Mouse (Mus musculus) CH12.LX (cell line): ENCODE measurements at regions not wholly inside any gene's neighbourhood (a gene's known extent, or its start where the extent isn't known, plus 50 kb on each side); places are given as distances from the start of the nearest gene placed in this dataset.

ENCODE experiments used
- BHLHE40 ChIP-seq: IDR thresholded peaks from 2 replicates; pipeline ENCODE4 v1.6.1; 2011; ENCODE audit warnings: mild to moderate bottlenecking, low read depth, low read length, improper control_type of control experiment
- CHD2 ChIP-seq: IDR thresholded peaks from 2 replicates; pipeline ENCODE4 v1.6.1; 2011; ENCODE audit warnings: low read length, improper control_type of control experiment
- ETS1 ChIP-seq: conservative IDR thresholded peaks from 2 replicates; pipeline ENCODE4 v1.6.1; 2012; ENCODE audit warnings: low read depth, mild to moderate bottlenecking, inconsistent platforms, low read length, improper control_type of control experiment, moderate library complexity
- POLR2A ChIP-seq: IDR thresholded peaks from 2 replicates; pipeline ENCODE4 v1.6.1; 2011; ENCODE audit warnings: low read depth, mild to moderate bottlenecking, improper control_type of control experiment, low read length
- RCOR1 ChIP-seq: conservative IDR thresholded peaks from 2 replicates; pipeline ENCODE4 v1.6.1; 2012; ENCODE audit warnings: low read depth, mild to moderate bottlenecking, inconsistent platforms, low read length, improper control_type of control experiment
- SIN3A ChIP-seq: IDR thresholded peaks from 2 replicates; pipeline ENCODE4 v1.6.1; 2012; ENCODE audit warnings: low read length, improper control_type of control experiment, inconsistent platforms

GRCm38 (mm10) chr12:15986351-15986750 is 169.6 kb upstream of the Trib2 start:
- no peak for TF ChIP-seq SIN3A
- TF ChIP-seq CHD2, result no peak
- no peak for TF ChIP-seq BHLHE40
- TF ChIP-seq ETS1, result no peak
- TF ChIP-seq RCOR1, result no peak
- no peak for TF ChIP-seq POLR2A
